Mouse (Mus musculus): ENCODE data around the gene Aff3.

The Aff3 gene

GRCm38 (mm10) chr1:38545282-38545945 is 119.3 kb downstream of the Aff3 start:
- peak; percentile 84 for DNase-seq (ENCODE audit: low read depth, low spot score)

- peak; percentile 6 for DNase-seq (ENCODE audit: low read depth, low spot score)
Observed at GRCm38 (mm10) chr1:38544501-38544900, 120.3 kb downstream of the Aff3 start.

GRCm38 (mm10) chr1:38541536-38541935 is 123.2 kb downstream of the Aff3 start:
- no peak for DNase-seq (ENCODE audit: low read depth, low spot score)

- no peak for DNase-seq (ENCODE audit: low read depth, low spot score)
Observed at GRCm38 (mm10) chr1:38536929-38537540, 127.7 kb downstream of the Aff3 start.

GRCm38 (mm10) chr1:38532581-38532980 is 132.2 kb downstream of the Aff3 start:
- DNase-seq (ENCODE audit: low read depth, low spot score): no peak

- DNase-seq (ENCODE audit: low read depth, low spot score): no peak
Observed at GRCm38 (mm10) chr1:38528607-38529006, 136.1 kb downstream of the Aff3 start.

GRCm38 (mm10) chr1:38526568-38526967 is 138.2 kb downstream of the Aff3 start:
- DNase-seq (ENCODE audit: low read depth, low spot score): no peak

- no peak for DNase-seq (ENCODE audit: low read depth, low spot score)
Observed at GRCm38 (mm10) chr1:38521651-38522050, 143.1 kb downstream of the Aff3 start.

GRCm38 (mm10) chr1:38516225-38516624 is 148.5 kb downstream of the Aff3 start:
- peak; percentile 19 for DNase-seq (ENCODE audit: low read depth, low spot score)

- no peak for DNase-seq (ENCODE audit: low read depth, low spot score)
Observed at GRCm38 (mm10) chr1:38514634-38515011, 150.1 kb downstream of the Aff3 start.

- no peak for DNase-seq (ENCODE audit: low read depth, low spot score)
Observed at GRCm38 (mm10) chr1:38513970-38514633, 150.7 kb downstream of the Aff3 start.

GRCm38 (mm10) chr1:38512258-38513081 is 152.3 kb downstream of the Aff3 start:
- DNase-seq (ENCODE audit: low read depth, low spot score): peak; percentile 9

- DNase-seq (ENCODE audit: low read depth, low spot score): no peak
Observed at GRCm38 (mm10) chr1:38511076-38511475, 153.7 kb downstream of the Aff3 start.

- DNase-seq (ENCODE audit: low read depth, low spot score): no peak
Observed at GRCm38 (mm10) chr1:38509301-38509700, 155.5 kb downstream of the Aff3 start.

GRCm38 (mm10) chr1:38507636-38508179 is 157.0 kb downstream of the Aff3 start:
- DNase-seq (ENCODE audit: low read depth, low spot score): no peak

- no peak for DNase-seq (ENCODE audit: low read depth, low spot score)
Observed at GRCm38 (mm10) chr1:38506396-38506795, 158.4 kb downstream of the Aff3 start.

- DNase-seq (ENCODE audit: low read depth, low spot score): no peak
Observed at GRCm38 (mm10) chr1:38503431-38504089, 161.2 kb downstream of the Aff3 start.

GRCm38 (mm10) chr1:38502797-38503196 is 162.0 kb downstream of the Aff3 start:
- DNase-seq (ENCODE audit: low read depth, low spot score): no peak

GRCm38 (mm10) chr1:38501231-38501630 is 163.5 kb downstream of the Aff3 start:
- no peak for DNase-seq (ENCODE audit: low read depth, low spot score)

GRCm38 (mm10) chr1:38499500-38499899 is 165.3 kb downstream of the Aff3 start:
- no peak for DNase-seq (ENCODE audit: low read depth, low spot score)

GRCm38 (mm10) chr1:38497576-38497975 is 167.2 kb downstream of the Aff3 start:
- DNase-seq (ENCODE audit: low read depth, low spot score): no peak
